Mouse (Mus musculus) MEL (cell line): ENCODE data around the gene Prmt9. TPM values are rescaled to one million over a fixed set of nuclear protein-coding genes. Genes with fewer than 3 reads are reported as not detected.

Experiments
- DNase-seq: peaks from one replicate; pipeline ENCODE4 v3.0.0; 2011; ENCODE audit warnings: low read depth, low spot score
- H3K27ac ChIP-seq: 2 replicates; pipeline ENCODE4 v1.5.1; 2012; ENCODE audit warnings: low read depth, mild to moderate bottlenecking, control low read depth, low read length, moderate library complexity; ENCODE audit not compliant: control insufficient read depth
- H3K27me3 ChIP-seq, 2 experiments: fragments of 150-350 bp in 1 of 2; sonication (generic) in 1 of 2; 2 replicates each; pipeline ENCODE4 v1.6.1; 2012; ENCODE audit warnings: low read length in 2 of 2, mild to moderate bottlenecking in 2 of 2, improper control_type of control experiment in 1 of 2, moderate library complexity in 1 of 2; ENCODE audit not compliant: insufficient read depth in 2 of 2, control insufficient read depth in 1 of 2
- H3K36me3 ChIP-seq, 2 experiments: 2 replicates each; pipeline ENCODE4 v1.6.1; 2012 to 2014; ENCODE audit warnings: low read length in 2 of 2, improper control_type of control experiment in 1 of 2, inconsistent platforms in 1 of 2, mild to moderate bottlenecking in 1 of 2; ENCODE audit not compliant: insufficient read depth in 2 of 2, control insufficient read depth in 1 of 2
- H3K4me1 ChIP-seq, 2 experiments: fragments of 150-350 bp in 1 of 2; sonication (generic) in 1 of 2; 2 replicates each; pipeline ENCODE4 v1.6.1; 2012; ENCODE audit warnings: low read length in 2 of 2, improper control_type of control experiment in 1 of 2, mild to moderate bottlenecking in 1 of 2; ENCODE audit not compliant: insufficient read depth in 2 of 2, control insufficient read depth in 1 of 2
- H3K4me3 ChIP-seq, 2 experiments: fragments of 150-350 bp in 1 of 2; sonication (generic) in 1 of 2; 2 replicates each; pipeline ENCODE4 v1.5.1; 2012; ENCODE audit warnings: low read depth in 2 of 2, low read length in 2 of 2, mild to moderate bottlenecking in 2 of 2, moderate library complexity in 2 of 2, control low read depth in 1 of 2, improper control_type of control experiment in 1 of 2; ENCODE audit not compliant: control insufficient read depth in 1 of 2, insufficient read depth in 1 of 2
- H3K79me2 ChIP-seq: 2 replicates; pipeline ENCODE4 v1.6.1; 2012; ENCODE audit warnings: mild to moderate bottlenecking, low read length, moderate library complexity; ENCODE audit not compliant: control insufficient read depth, poor library complexity, insufficient read depth
- H3K9ac ChIP-seq: 2 replicates; pipeline ENCODE4 v1.6.1; 2012; ENCODE audit warnings: low read depth, mild to moderate bottlenecking, control low read depth, low read length, moderate library complexity; ENCODE audit not compliant: control insufficient read depth, poor library complexity, severe bottlenecking
- H3K9me3 ChIP-seq: fragments of 150-350 bp; sonication (generic); replicated peaks from 2 replicates; pipeline ENCODE4 v1.6.1; 2012; ENCODE audit warnings: mild to moderate bottlenecking, low read length, improper control_type of control experiment, moderate library complexity; ENCODE audit not compliant: insufficient read depth
- CTCF ChIP-seq, 3 experiments: IDR thresholded peaks in 2 of 3; conservative IDR thresholded peaks in 1 of 3; 2 replicates each; pipeline ENCODE4 v1.5.1; 2011 to 2012; ENCODE audit warnings: low read length in 3 of 3, low read depth in 2 of 3, mild to moderate bottlenecking in 2 of 3, improper control_type of control experiment in 1 of 3, inconsistent platforms in 1 of 3, mixed read lengths in 1 of 3, moderate library complexity in 1 of 3; ENCODE audit not compliant: control insufficient read depth in 1 of 3, insufficient read depth in 1 of 3, poor library complexity in 1 of 3, severe bottlenecking in 1 of 3
- ELF1 ChIP-seq: IDR thresholded peaks from 2 replicates; pipeline ENCODE4 v1.6.1; 2014; ENCODE audit warnings: low read depth, mild to moderate bottlenecking, inconsistent platforms, low read length, improper control_type of control experiment, moderate library complexity
- GABPA ChIP-seq: IDR thresholded peaks from 2 replicates; pipeline ENCODE4 v1.6.1; 2012; ENCODE audit warnings: low read depth, mild to moderate bottlenecking, inconsistent platforms, low read length, improper control_type of control experiment, moderate library complexity
- GATA1 ChIP-seq: IDR thresholded peaks from 2 replicates; pipeline ENCODE4 v1.6.1; 2011; ENCODE audit warnings: low read depth, low read length, improper control_type of control experiment
- HCFC1 ChIP-seq: IDR thresholded peaks from 2 replicates; pipeline ENCODE4 v1.6.1; 2012; ENCODE audit warnings: low read depth, mild to moderate bottlenecking, inconsistent platforms, low read length, improper control_type of control experiment, moderate library complexity
- JUND ChIP-seq: IDR thresholded peaks from 2 replicates; pipeline ENCODE4 v1.6.1; 2011; ENCODE audit warnings: low read depth, mild to moderate bottlenecking, improper control_type of control experiment, low read length
- KAT2A ChIP-seq: conservative IDR thresholded peaks from 2 replicates; pipeline ENCODE4 v1.6.1; 2012; ENCODE audit warnings: low read depth, low read length, improper control_type of control experiment, inconsistent platforms
- MAX ChIP-seq: IDR thresholded peaks from 2 replicates; pipeline ENCODE4 v1.6.1; 2011; ENCODE audit warnings: low read length, improper control_type of control experiment
- MAZ ChIP-seq: IDR thresholded peaks from 2 replicates; pipeline ENCODE4 v1.6.1; 2012; ENCODE audit warnings: low read depth, mild to moderate bottlenecking, inconsistent platforms, low read length, improper control_type of control experiment
- MEF2A ChIP-seq: IDR thresholded peaks from 2 replicates; pipeline ENCODE4 v1.6.1; 2014; ENCODE audit warnings: low read depth, mild to moderate bottlenecking, inconsistent platforms, low read length, improper control_type of control experiment; ENCODE audit not compliant: poor library complexity, insufficient replicate concordance, severe bottlenecking; ENCODE audit errors: extremely low read depth
- NELFE ChIP-seq: IDR thresholded peaks from 2 replicates; pipeline ENCODE4 v1.6.1; 2011; ENCODE audit warnings: low read depth, low read length, improper control_type of control experiment
- NRF1 ChIP-seq: IDR thresholded peaks from 2 replicates; pipeline ENCODE4 v1.6.1; 2014; ENCODE audit warnings: low read depth, mild to moderate bottlenecking, inconsistent platforms, low read length, improper control_type of control experiment, moderate library complexity; ENCODE audit not compliant: poor library complexity, insufficient read depth, severe bottlenecking
- POLR2AphosphoS2 ChIP-seq: IDR thresholded peaks from 2 replicates; pipeline ENCODE4 v1.6.1; 2011; ENCODE audit warnings: low read length, improper control_type of control experiment
- RCOR1 ChIP-seq: IDR thresholded peaks from 2 replicates; pipeline ENCODE4 v1.6.1; 2012; ENCODE audit warnings: low read depth, mild to moderate bottlenecking, inconsistent platforms, low read length, improper control_type of control experiment
- SIN3A ChIP-seq: IDR thresholded peaks from 2 replicates; pipeline ENCODE4 v1.6.1; 2012; ENCODE audit warnings: low read length, improper control_type of control experiment, inconsistent platforms
- SMC3 ChIP-seq: IDR thresholded peaks from 2 replicates; pipeline ENCODE4 v1.6.1; 2011; ENCODE audit warnings: low read depth, low read length, improper control_type of control experiment
- TAL1 ChIP-seq: IDR thresholded peaks from 2 replicates; pipeline ENCODE4 v1.6.1; 2012; ENCODE audit warnings: mild to moderate bottlenecking, inconsistent platforms, low read length, moderate library complexity, mixed read lengths
- TBP ChIP-seq: IDR thresholded peaks from 2 replicates; pipeline ENCODE4 v1.8.0; 2011; ENCODE audit warnings: low read depth, low read length, improper control_type of control experiment
- ZKSCAN1 ChIP-seq: IDR thresholded peaks from 2 replicates; pipeline ENCODE4 v1.6.1; 2012; ENCODE audit warnings: low read depth, mild to moderate bottlenecking, inconsistent platforms, low read length, improper control_type of control experiment, moderate library complexity
- polyA plus RNA-seq, 2 experiments: library from polyadenylated mRNA; stranded (reverse) in 1 of 2; unstranded in 1 of 2; fragments of >175 nt in 1 of 2; fragments of >200 nt in 1 of 2; gene quantifications; 2 replicates each; pipeline versions ENCODE4 v1.2.1 to v1.2.4; 2012; ENCODE audit warnings: low replicate concordance in 2 of 2, low read depth in 1 of 2; ENCODE audit not compliant: insufficient read length in 2 of 2, insufficient read depth in 1 of 2, missing spikeins in 1 of 2
- total RNA-seq: library from RNA; depleted of rRNA; stranded (reverse); fragments of 300-350 nt; gene quantifications from 2 replicates; pipeline ENCODE4 v1.2.3, GENCODE M21; 2012

Gene Prmt9
- total and polyA plus RNA-seq, 3 experiments, result 16.0 to 54.2 (median 18.6) TPM

GRCm38 (mm10) chr8:77509044-77509443 lies 40.2 kb upstream of the Prmt9 start:
- TF ChIP-seq NRF1 (no peak), ZKSCAN1 (no peak), GABPA (no peak), HCFC1 (no peak), TAL1 (peak; percentile 10; the same call in 1 of the 2 replicates), GATA1 (no peak)

GRCm38 (mm10) chr8:77510426-77510825 lies 38.8 kb upstream of the Prmt9 start:
- no peaks in the 10 kb centered on the region for H3K27me3 ChIP-seq
- no peaks in the 10 kb centered on the region for H3K9me3 ChIP-seq
- H3K36me3 ChIP-seq, result peaks cover 0 to 12% of the 10 kb centered on the region in 2 experiments; a peak in 2 of 4 replicates
- H3K4me1 ChIP-seq, result peaks cover 0 to 10% of the 10 kb centered on the region in 2 experiments; a peak in 3 of 4 replicates
- no peak overlapping the region for H3K9ac ChIP-seq
- TF ChIP-seq NRF1 (no peak), CTCF (IDR thresholded peaks at IDR 0.05 in 2 of 3, conservative IDR thresholded peaks at IDR 0.05 in 1 of 3; ENCODE audit: control insufficient read depth in 1 of 3, insufficient read depth in 1 of 3, low read depth in 2 of 3, low read length in 3 of 3, poor library complexity in 1 of 3, severe bottlenecking in 1 of 3) (no peak), SIN3A (no peak), GATA1 (no peak), ELF1 (no peak), MEF2A (no peak), POLR2AphosphoS2 (no peak), NELFE (no peak), KAT2A (no peak), ZKSCAN1 (no peak), SMC3 (no peak), MAZ (no peak), TAL1 (no peak), RCOR1 (no peak), JUND (no peak), HCFC1 (no peak), MAX (no peak), TBP (no peak)
- DNase-seq, result no peak
- H3K27ac ChIP-seq, result no peak overlapping the region
- no peak overlapping the region for H3K4me3 ChIP-seq
- peaks cover 46% of the 10 kb centered on the region for H3K79me2 ChIP-seq

More at GRCm38 (mm10) chr8:77509044-77509443, 40.2 kb upstream of the Prmt9 start:
- H3K27me3 ChIP-seq, result no peaks in the 10 kb centered on the region
- peaks cover 0 to 10% of the 10 kb centered on the region in 2 experiments; a peak in 3 of 4 replicates for H3K4me1 ChIP-seq
- no peak overlapping the region for H3K9ac ChIP-seq
- DNase-seq, result peak; percentile 67
- H3K9me3 ChIP-seq, result no peaks in the 10 kb centered on the region
- no peak overlapping the region for H3K4me3 ChIP-seq
- peaks cover 0 to 12% of the 10 kb centered on the region in 2 experiments; a peak in 2 of 4 replicates for H3K36me3 ChIP-seq
- peak overlapping the region; percentile 10; the same call in 1 of the 2 replicates for H3K27ac ChIP-seq
- peaks cover 37% of the 10 kb centered on the region for H3K79me2 ChIP-seq
